Mouse (Mus musculus) embryonic fibroblast, embryonic 13.5 days (primary cell): Measurements from ENCODE around the gene Lrp6. TPM values are rescaled to one million over a fixed set of nuclear protein-coding genes. Genes with fewer than 3 reads are reported as not detected.

Experiments used
- H3K27ac ChIP-seq: 2 replicates; pipeline ENCODE4 v1.5.1; 2012; ENCODE audit warnings: low read length, control low read depth, inconsistent platforms; ENCODE audit not compliant: insufficient read depth
- H3K4me1 ChIP-seq: 2 replicates; pipeline ENCODE4 v1.6.1; 2011; ENCODE audit warnings: low read length; ENCODE audit not compliant: control insufficient read depth, insufficient read depth
- H3K4me3 ChIP-seq: 2 replicates; pipeline ENCODE4 v1.5.1; 2011; ENCODE audit warnings: mild to moderate bottlenecking, control low read depth, low read length; ENCODE audit not compliant: insufficient read depth
- CTCF ChIP-seq: IDR thresholded peaks from 2 replicates; pipeline ENCODE4 v1.5.1; 2011; ENCODE audit warnings: mild to moderate bottlenecking, control low read depth, low read length, moderate library complexity, borderline replicate concordance; ENCODE audit not compliant: insufficient read depth
- POLR2A ChIP-seq: IDR thresholded peaks from 2 replicates; pipeline ENCODE4 v1.6.1; 2011; ENCODE audit warnings: low read depth, mild to moderate bottlenecking, control low read depth, low read length, moderate library complexity
- polyA plus RNA-seq: library from polyadenylated mRNA; stranded (reverse); fragments of >200 nt; gene quantifications from 2 replicates; pipeline ENCODE4 v1.2.4, GENCODE M21; 2011; ENCODE audit warnings: low read depth; ENCODE audit not compliant: missing spikeins, insufficient read length

Lrp6 gene
- polyA plus RNA-seq, 1 experiment, result 88.3 TPM

DNA sequence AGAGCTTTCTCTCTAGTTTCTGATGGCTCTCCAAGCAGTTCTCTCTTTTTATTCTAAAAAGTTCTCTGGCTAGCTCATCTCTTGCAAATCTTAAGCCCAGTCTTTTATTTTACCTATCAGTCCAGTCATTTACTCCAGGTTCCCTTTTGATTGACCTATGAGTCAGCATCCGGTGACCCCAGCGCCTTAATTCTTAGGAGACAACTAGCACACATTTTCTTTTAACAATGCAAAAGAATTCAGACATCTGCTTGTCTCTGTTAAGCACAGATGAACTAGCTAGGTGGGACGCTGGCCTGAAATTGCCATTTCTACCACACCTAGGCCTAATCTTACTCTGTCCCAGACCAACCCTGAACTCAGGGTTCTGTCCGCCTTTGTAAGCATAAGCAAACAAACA lies 12.7 kb upstream of the Lrp6 start:
- TF ChIP-seq POLR2A (no peak), CTCF (no peak)
- H3K4me3 ChIP-seq, result no peak overlapping the region
- H3K27ac ChIP-seq, result no peak overlapping the region
- H3K4me1 ChIP-seq, result no peaks in the 10 kb centered on the region

DNA sequence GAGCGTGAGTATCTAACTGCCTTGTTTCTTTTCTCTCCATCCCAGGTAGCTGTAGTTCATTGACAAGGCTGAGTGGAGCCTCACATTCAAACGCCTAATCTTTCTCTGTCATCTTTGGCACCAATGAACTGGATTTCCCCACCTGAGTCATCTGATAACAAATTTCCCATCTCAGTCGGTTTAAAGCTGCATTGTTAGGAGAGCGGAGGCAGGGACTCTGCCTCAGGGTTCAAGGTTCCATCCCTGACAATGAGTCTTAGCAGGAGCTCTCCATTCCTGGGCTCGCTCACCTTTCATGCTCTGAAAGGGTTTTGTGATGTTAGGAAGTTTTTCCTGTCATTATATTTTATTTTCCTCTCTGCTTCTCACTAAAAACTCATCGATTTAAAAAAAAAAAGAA lies 11.3 kb upstream of the Lrp6 start:
- Histone ChIP-seq H3K4me3 (no peak overlapping the region), H3K27ac (no peak overlapping the region), H3K4me1 (no peaks in the 10 kb centered on the region)
- TF ChIP-seq CTCF (no peak), POLR2A (no peak)

DNA sequence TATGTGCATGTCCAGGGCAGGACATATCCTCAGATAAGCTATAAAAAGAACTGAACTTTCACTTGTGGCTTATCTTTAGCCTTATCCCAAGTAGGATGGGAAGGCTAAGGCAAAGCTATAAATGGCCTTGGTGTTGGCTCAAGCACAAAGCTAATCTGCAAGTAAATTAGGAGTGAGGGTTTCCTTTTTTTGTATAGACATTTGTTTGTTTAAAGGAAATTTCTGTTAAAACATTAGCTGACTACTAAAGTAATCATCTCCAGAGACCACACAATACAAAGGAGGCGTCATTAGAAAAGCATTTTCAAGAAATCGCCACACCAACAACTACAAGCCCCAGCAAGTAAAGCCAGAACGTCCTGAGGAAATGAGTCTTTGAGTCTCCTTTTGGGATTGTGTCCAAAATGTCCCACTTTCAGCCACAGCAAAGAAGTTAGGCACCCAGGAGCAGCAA lies 8.6 kb upstream of the Lrp6 start:
- no peaks in the 10 kb centered on the region for H3K4me1 ChIP-seq
- no peak overlapping the region for H3K4me3 ChIP-seq
- no peak for TF ChIP-seq POLR2A
- no peak for TF ChIP-seq CTCF
- H3K27ac ChIP-seq, result no peak overlapping the region

DNA sequence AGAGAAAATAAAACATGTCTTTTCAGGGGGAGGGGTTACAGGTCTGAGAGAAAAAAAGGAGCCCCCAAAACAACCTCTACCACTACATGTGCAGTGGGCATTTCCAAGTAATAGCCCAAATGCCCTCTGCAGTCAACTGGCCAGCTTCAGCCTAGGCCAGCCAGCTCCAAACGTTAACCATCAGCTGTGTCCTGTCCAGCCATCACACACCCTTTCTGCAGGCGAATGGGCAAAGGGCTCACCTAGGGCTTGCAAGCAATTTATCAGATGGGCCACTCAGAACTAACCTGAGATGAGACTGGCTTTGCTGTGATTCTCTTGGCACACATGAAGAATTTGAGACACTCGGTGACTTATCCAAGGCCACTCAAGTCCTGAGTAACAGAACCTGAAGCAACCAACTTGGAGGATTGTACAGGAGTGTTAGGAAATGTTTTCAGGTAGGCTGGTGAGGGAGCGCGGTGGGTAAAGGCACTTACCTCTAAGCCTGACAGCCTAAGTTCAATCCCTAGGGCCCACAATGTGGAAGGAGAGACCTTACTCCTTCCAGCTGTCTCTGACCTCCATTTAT lies 1.3 kb upstream of the Lrp6 start:
- no peak for TF ChIP-seq CTCF
- no peak for TF ChIP-seq POLR2A
- Histone ChIP-seq H3K4me1 (no peaks in the 10 kb centered on the region), H3K4me3 (no peak overlapping the region), H3K27ac (no peak overlapping the region)

DNA sequence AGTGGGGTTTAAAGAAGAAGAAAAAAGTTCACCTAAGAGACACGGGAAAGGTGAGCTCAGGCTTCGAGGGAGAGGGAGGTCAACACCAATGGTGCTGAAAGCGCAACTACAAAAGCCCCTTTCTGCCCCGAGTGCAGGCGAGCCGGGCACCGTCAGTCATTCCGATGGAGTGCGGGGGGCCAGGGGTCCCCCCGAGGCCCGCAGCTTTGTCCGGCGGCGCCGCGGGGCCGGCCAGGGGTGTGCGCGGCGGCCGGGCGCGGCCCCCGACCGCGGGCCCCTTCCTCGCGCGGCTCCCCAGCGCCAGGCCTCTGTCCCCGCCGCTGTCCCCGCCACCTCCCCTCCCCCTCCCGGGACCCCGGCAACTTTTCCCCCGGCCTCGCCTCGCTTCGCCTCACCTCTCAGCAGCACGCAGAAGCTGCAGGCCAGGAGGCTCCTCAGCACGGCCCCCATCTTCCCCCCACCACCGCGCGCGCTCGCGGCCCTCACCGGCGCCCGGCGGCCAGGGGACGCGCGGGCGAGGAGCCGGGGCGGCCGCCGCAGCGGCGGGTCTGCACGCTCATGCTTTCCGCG lies 432 bp downstream of the Lrp6 start:
- H3K27ac ChIP-seq, result peak overlapping the region; percentile 70

DNA sequence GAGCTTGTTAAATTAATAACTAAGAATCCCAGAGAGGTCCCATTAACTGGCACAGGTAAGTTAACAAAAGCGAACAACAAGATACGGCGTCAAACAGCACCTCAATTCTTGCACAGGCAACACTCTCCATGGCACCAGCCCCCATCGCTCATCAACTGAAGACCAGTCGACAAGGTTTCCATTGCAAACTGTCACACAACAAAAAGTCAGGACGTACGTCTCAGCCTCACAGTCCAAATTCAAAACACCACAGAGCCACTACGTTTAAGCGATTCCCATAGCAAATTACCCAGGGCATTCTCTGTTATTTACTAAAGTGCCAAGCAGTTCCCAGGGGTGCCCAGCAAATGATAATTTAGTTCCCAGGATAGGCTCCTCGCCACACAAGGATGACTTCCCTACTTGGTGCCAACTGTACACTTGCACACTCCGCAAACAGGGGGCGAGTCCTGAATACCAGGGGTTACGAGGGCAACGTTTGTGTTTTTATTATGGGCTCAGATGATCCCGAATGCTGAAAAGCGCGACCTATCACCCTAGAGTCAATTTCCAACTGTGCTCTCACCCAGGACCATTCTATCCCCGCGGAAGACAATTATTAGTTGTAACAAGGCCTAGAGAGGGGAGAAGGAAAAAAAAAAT lies 1.0 kb downstream of the Lrp6 start:
- Histone ChIP-seq H3K27ac (no peak overlapping the region), H3K4me1 (peaks cover 7% of the 10 kb centered on the region; the same call in 1 of the 2 replicates), H3K4me3 (peak overlapping the region; percentile 78)
- TF ChIP-seq CTCF, result no peak
- TF ChIP-seq POLR2A, result 0 out of 2 replicates have a peak, but pooled peaks have one; percentile 19

More for the DNA sequence above, 432 bp downstream of the Lrp6 start:
- Histone ChIP-seq H3K4me3 (peak overlapping the region; percentile 78), H3K4me1 (peaks cover 4% of the 10 kb centered on the region; the same call in 1 of the 2 replicates)
- no peak for TF ChIP-seq POLR2A
- no peak for TF ChIP-seq CTCF

DNA sequence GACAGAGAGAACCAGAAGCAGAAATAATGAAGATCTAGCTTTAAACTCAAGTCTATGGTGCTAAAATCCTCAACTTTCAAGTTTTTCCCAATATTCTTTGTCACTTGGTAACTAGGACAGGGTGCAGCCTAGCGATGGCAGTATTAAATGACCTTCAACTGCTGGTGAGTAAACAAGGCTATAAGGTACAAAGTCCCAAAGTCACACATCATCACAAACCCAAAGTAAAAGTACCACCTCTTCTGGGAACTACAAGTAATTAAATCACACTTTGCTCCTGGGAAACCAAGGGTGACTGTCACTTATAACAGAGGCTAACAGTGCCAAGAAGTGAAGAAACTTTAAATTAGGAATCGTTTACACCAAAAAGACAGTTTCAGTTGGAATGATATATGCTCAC lies 2.2 kb downstream of the Lrp6 start:
- peaks cover 10% of the 10 kb centered on the region for H3K4me1 ChIP-seq
- H3K4me3 ChIP-seq, result peak overlapping the region; percentile 22
- TF ChIP-seq CTCF, result no peak
- TF ChIP-seq POLR2A, result no peak
- H3K27ac ChIP-seq, result no peak overlapping the region

DNA sequence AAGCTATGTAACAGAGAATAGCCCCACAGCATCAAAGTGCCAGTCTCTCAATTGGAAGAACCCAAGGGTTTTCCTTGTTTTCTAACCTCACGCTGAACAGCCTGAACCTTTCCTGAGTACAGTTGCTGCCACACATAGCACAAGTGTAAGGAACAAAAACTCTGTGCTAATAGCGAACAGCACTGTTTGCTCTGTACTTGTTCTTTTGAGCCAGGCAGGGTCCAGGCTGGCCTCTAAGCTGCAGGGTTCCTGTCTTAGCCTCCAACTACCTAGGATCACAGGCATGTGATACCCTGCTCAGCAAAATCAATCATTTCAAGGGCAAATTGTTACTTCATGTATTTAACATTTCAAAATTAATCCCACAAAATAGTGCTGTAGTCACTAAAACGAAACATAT lies 7.1 kb downstream of the Lrp6 start:
- TF ChIP-seq CTCF (no peak), POLR2A (no peak)
- H3K4me3 ChIP-seq, result no peak overlapping the region
- peaks cover 10% of the 10 kb centered on the region for H3K4me1 ChIP-seq
- no peak overlapping the region for H3K27ac ChIP-seq

DNA sequence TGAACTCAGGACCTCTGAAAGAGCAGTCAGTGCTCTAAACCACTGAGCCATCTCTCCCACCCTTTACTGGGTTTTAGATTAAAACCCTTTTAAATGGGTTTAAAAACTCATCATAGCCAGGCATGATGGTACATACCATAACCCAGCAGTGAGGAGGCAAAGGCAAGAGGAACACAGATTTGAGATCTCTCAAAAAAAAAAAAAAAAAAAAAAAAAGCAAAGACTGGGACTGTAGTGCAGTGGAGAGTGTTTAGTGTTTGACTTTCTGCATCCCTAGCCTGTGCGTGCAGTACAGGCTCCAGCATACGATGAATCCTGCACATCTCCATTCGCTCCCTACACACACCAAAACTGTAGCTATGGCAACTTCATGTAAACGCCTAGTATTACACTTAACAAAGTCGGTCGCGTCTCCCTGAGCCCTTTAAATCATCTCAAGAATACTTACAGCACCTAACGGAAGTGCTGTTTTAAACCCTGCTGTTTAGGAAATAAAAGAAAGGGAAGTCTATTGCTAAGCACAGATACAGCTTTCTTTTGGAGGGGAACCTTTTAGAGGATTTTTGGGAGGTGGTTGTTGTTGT lies 8.1 kb downstream of the Lrp6 start:
- H3K4me3 ChIP-seq, result no peak overlapping the region
- no peak overlapping the region for H3K27ac ChIP-seq
- no peak for TF ChIP-seq POLR2A
- no peak for TF ChIP-seq CTCF
- H3K4me1 ChIP-seq, result peaks cover 10% of the 10 kb centered on the region

DNA sequence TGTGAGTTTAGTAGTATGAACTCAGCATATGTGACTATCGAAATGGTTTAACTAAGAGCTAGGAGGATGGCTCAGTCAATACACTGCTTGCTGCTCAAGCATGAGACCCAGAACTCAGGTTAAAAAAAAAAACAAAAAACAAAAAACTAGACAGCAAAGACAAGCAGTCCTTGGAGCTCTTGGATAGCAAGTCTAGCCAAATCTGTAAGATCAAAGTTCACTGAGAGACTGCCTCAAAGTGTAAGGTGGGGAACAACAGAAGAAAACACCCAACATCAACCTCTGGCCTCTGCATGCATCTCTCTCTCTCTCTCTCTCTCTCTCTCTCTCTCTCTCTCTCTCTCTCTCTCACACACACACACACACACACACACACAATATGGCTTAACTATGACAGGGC lies 9.7 kb downstream of the Lrp6 start:
- H3K4me1 ChIP-seq, result peaks cover 6% of the 10 kb centered on the region; the same call in 1 of the 2 replicates
- TF ChIP-seq CTCF (no peak), POLR2A (no peak)
- no peak overlapping the region for H3K4me3 ChIP-seq
- no peak overlapping the region for H3K27ac ChIP-seq
